Mouse (Mus musculus): ENCODE data around the gene Ccdc60.
"Not testable (repeated sequence)": the region's sequence is repeated elsewhere in the genome, so short reads cannot be mapped to it uniquely, and the experiment has no call there.

The Ccdc60 gene

GRCm38 (mm10) chr5:116288849-116289570 is at the start of gene Ccdc60:
TSS of gene Ccdc60 (minus strand) at chr5:116288985.
- DNase-seq = peak; percentile 79

DNA sequence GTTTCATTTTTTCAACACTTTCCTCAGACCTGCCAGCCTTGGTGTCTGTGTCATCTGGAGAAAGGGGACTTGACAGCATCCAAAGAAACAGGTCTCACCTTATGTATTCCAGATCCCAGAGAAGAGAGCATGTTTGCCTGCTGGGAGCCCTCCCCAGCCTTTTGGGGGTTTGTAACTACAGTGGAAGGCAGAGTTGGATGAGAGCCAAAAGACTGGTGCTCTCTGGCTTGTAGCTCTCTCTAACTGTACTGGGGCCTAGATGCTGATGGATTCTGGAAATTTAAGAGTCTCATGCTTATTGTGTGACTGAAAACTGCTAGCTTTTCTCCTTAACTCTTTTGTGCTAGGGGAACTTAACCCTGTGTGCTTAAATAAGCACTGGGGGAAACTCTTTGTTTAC is 47.4 kb upstream of the Ccdc60 start:
- DNase-seq = no peak

- DNase-seq = no peak
Measured at GRCm38 (mm10) chr5:116328911-116329310, 40.1 kb upstream of the Ccdc60 start.

DNA sequence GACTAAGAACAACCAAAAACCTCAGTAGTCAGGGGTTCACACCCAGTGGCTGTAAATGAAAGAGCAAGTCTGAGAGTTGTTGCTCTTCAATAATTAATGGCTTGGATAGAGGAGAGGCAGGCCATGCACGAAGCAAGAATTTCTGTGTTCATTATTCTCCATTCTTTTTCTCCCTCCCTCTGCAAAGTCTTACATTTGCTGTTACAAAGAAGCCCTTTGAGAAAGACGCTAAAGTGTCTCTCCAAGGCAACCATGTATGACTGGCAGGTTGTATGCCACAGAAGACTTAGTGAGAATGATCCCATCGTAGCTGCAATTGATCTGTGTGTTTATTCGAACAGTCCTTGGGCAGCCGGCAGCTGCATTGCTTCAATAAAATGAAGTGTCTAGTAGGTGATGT is 34.6 kb upstream of the Ccdc60 start:
- no peak for DNase-seq

DNA sequence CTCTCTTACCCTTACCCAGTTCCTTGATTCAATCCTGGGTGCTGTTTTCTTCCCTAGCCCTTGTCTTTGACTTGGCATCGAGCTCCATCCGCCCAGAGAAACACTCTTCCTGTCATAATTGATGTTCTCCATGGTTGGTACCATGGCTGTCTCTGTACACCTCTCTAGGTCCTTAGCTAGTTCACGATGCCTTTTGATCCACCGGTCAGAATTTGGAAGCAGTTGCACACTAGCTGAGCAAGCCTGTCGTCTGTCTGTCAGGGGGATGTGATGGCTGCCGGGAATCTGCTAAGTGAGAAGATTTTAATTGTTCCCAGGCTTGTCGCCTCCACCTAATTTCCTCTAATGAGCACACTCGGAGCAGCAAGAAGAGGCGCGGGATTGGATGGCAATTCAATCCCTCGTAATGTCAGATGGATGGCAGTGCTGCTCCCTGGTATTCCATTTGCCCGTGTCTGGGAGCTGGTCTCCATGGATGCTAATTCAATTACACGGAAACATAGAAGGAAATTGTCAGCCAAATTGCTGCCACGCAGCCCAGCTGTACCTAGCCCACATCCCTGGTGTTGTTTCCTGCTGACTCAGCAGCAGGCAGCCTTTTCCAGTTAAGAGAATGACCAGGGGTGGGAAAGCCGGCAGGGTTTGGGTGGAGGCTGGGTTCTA is 33.7 kb upstream of the Ccdc60 start:
- DNase-seq = no peak

GRCm38 (mm10) chr5:116313711-116314110 is 24.9 kb upstream of the Ccdc60 start:
- no peak for DNase-seq

- no peak for DNase-seq
Measured at GRCm38 (mm10) chr5:116312111-116312737, 23.4 kb upstream of the Ccdc60 start.

- DNase-seq = no peak
Measured at GRCm38 (mm10) chr5:116311636-116312035, 22.9 kb upstream of the Ccdc60 start.

- no peak for DNase-seq
Measured at GRCm38 (mm10) chr5:116309383-116309801, 20.6 kb upstream of the Ccdc60 start.

DNA sequence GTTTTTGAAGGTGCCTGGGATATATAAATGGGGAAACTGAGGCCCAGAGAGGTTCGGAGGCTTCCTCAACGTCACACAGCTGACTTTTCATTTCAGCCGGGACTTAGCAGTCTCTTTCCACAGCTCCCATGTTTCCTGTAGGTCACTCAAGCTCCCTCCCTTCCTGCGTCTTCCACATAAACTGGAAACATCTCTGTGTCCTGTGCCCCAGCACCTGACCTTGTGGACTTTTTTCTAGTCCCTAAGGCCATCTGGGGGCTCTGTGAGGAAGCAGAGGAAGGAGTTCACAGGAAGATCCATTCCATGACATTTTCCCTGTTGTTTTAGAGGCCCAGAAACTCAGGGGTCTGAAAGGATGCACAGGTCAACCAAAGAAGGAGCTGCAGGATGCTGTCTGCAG is 16.8 kb upstream of the Ccdc60 start:
- no peak for DNase-seq

GRCm38 (mm10) chr5:116305146-116305545 is 16.4 kb upstream of the Ccdc60 start:
- not testable (repeated sequence) for DNase-seq

DNA sequence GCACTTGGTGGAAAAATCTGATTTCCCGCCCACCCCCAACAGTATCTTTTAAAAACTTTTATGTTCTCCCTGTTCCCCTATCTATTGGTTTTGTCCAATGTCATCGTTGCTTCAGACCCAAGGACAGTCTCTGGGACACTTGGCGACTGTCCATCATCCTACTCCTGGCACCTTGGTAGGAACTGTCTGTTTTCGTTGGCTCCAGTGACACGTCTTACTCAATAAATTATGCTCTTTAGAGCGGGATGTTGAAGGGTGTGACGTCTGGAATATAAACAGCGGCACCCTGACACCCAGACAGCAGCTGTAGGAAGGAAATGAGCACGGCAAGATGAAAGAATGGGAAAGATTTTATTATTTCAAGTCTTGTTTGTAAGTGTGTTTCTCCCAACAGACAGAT is 12.2 kb upstream of the Ccdc60 start:
- no peak for DNase-seq

- no peak for DNase-seq
Measured at GRCm38 (mm10) chr5:116293501-116293900, 4.7 kb upstream of the Ccdc60 start.

DNA sequence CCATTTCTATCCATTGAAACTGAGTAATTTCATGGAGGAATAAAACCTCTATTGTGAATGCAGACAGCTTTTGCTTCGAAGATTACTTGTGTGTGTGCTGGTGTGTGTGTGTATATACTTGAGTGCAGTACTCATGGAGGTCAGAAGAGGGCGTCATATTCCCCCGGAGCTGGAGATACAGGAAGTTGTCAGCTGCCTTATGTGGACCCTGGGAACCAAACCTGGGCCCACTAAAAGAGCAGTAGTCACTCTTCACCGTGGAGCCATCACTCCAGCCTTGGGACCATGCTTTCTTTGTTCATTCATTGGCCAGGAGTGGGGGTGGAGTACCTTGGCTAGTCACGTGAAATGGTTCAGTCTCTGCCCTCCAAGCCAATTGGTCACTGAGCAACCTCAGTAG is 1.8 kb upstream of the Ccdc60 start:
- no peak for DNase-seq

DNA sequence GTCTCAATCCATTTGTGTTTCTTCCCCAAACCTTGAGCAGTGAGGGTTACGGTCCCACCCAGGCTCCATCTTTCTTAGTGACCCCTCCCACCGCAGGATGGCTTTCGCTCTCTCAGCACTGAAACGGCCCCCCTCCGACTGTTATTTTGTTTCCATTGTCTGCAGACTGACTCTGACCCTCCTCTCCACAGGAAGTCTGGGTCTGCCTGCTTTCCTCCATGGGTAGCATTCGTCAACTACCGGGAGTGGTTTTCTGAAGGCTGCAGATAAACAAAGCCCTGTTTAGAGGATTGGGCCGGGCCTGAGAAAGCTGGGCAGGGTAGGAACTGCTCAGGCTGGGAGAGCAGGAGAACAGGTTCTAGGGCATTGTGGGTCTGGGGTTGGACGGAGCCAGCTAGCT is 1.1 kb upstream of the Ccdc60 start:
- no peak for DNase-seq

DNA sequence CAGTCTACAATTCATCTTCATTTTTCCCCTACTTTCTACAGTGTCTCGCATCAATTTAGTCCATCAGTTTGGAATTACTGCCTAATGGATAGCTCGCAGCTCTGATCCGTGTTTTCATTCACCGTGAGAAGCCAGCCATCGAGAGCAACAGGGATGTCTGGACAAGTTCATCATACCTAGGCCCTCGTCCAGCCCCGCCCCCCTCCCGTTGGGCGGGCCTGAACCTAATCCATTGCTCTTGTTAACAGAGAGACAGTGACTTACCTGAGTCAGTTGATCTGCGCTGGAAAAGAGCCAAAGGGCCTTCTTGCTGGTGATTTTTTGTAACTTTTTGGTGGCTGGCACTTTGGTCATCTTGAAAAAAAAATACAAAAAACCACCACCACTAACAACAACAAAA is 602 bp downstream of the Ccdc60 start:
- no peak for DNase-seq

GRCm38 (mm10) chr5:116285532-116286176 is 3.1 kb downstream of the Ccdc60 start:
- no peak for DNase-seq

GRCm38 (mm10) chr5:116280518-116280917 is 8.3 kb downstream of the Ccdc60 start:
- DNase-seq = peak; percentile 9

GRCm38 (mm10) chr5:116278436-116278918 is 10.3 kb downstream of the Ccdc60 start:
- no peak for DNase-seq

GRCm38 (mm10) chr5:116277951-116278350 is 10.8 kb downstream of the Ccdc60 start:
- DNase-seq = no peak

DNA sequence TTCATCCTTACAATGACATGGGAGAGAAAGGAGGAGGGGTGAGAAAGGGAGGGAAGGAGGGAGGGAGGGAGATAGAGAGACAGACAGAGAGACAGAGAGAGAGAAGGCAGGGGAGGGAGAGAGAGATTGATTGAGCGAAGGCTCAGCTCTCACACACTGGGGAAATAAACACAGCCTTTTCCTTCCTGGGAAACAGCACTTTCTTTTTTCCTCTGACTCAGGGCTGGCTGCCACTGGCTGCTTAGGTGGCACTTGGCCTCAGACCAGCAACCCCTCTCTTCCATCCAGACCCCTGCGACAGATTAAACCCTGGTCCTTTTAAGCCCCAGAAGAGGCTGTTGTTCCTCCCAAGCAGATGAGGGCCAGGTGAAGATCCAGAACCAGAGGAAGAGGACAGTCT is 14.0 kb downstream of the Ccdc60 start:
- DNase-seq = no peak

DNA sequence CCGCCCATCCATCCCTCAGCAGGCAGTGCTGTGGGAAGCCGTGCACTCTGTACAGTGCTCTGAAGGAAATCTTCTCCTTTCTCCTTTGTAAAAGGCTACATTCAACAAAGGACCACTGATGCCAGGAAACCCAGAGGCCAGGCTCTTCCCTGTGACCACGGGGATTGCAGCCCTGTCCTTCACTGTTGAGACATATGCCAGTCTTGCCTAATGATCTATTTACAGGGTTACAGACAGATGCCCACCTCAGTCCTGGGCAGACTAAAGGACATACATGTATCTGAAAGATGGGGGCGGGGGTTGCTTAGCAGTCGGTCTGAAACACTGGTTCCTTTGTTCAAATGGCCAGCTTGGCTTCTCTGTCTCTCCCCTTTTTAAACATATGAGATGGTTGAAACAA is 14.4 kb downstream of the Ccdc60 start:
- no peak for DNase-seq

DNA sequence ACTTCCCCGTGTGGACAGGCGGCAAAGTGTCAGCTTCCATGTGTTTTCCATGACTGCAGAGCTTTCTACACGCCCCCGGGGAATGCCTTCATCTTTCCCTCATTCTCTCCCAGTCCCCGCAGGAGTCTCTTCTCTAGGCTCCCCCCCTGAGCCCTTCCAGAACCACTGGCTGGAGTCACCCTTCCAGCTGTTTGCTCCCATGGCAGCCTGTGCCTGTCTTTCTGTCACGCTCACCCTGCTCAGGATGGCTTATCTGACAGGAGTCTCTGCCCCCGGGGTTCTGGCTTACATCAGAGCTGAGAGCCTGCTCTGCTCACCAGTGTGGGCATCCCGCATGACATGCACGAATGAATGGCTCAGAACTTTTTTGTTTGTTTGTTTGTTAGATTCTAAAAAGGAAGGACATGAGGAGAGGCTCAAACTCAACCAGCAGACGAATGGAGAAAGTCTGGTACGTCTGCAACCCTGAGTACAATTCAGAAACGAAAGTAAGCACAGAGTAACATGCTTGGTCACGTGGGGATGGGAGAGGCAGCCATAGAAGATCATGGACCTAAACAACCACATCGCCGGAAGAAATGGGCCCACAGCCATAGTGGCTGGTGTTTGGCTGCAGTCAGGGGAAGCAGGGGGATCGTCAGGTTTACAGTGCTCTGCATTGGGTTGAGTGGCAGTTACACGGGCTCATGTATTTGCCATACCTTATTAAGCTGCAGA is 17.1 kb downstream of the Ccdc60 start:
- DNase-seq = no peak

Measured in thymus, postnatal 14 days (tissue).